In genomic region chr13:38025874-38026273, GRCm38 (mm10) we compare ENCODE assay signal across 10 mouse cellular contexts. TPM values are rescaled to one million over a fixed set of nuclear protein-coding genes. Genes with fewer than 3 reads are reported as not detected.
DNase-seq lines count a peak whose midpoint lies in the region; ATAC-seq and TF ChIP-seq lines count a peak whose summit lies in the region.
"Had no signal": no experiment of that assay in that cellular context is flagged by ENCODE, and none has a peak within 500 bp of the region (broad histone marks: within the 10 kb centered on the region; RNA-seq: fewer than 3 reads in every experiment).

No protein-coding gene starts in this region.

- no peak overlapping the region for H3K27ac ChIP-seq in liver, postnatal 0 days (ENCODE audit: low read depth)
- no peak overlapping the region for H3K27ac ChIP-seq in cerebellum, adult 2 months (ENCODE audit: insufficient read depth, low read length)

- no peak overlapping the region for H3K9ac ChIP-seq in liver, postnatal 0 days (replicated peaks)

- H3K36me3 ChIP-seq in liver, postnatal 0 days (replicated peaks; ENCODE audit: insufficient read depth, low read length) = no peaks in the 10 kb centered on the region

- H3K4me3 ChIP-seq in lung, adult 2 months (replicated peaks; ENCODE audit: extremely low read depth, low read depth, low read length) = no peak overlapping the region
- no peak overlapping the region for H3K4me3 ChIP-seq in liver, postnatal 0 days (ENCODE audit: low read depth, low read length)
- H3K4me3 ChIP-seq in cerebellum, adult 2 months (replicated peaks; ENCODE audit: insufficient read depth, low read depth, low read length) = no peak overlapping the region
- H3K4me3 ChIP-seq: erythroblast, embryonic 14.5 days had no signal

- TF ChIP-seq CTCF in lung, adult 2 months (IDR thresholded peaks at IDR 0.05; ENCODE audit: insufficient read depth, low read length) = peak; percentile 21; the same call in 1 of the 2 replicates
- TF ChIP-seq CTCF in liver, postnatal 0 days (IDR thresholded peaks at IDR 0.05; ENCODE audit: low read depth) = peak; percentile 54
- TF ChIP-seq CTCF in cerebellum, adult 2 months (IDR thresholded peaks at IDR 0.05; ENCODE audit: borderline replicate concordance, insufficient read depth, low read depth, low read length) = no peak; the same call in 1 of the 2 replicates

- H3K27me3 ChIP-seq in liver, postnatal 0 days (ENCODE audit: insufficient read depth, low read length) = no peaks in the 10 kb centered on the region
- H3K27me3 ChIP-seq in cerebellum, adult 2 months (ENCODE audit: control insufficient read depth, insufficient read depth, low read length) = no peaks in the 10 kb centered on the region

- H3K4me1 ChIP-seq in lung, adult 2 months (ENCODE audit: control insufficient read depth, insufficient read depth, low read length) = no peaks in the 10 kb centered on the region
- H3K4me1 ChIP-seq in liver, postnatal 0 days (ENCODE audit: insufficient read depth) = no peaks in the 10 kb centered on the region; the same call in 1 of the 2 replicates
- no peaks in the 10 kb centered on the region for H3K4me1 ChIP-seq in cerebellum, adult 2 months (ENCODE audit: control insufficient read depth, insufficient read depth, low read length)

- TF ChIP-seq POLR2A in lung, adult 2 months (IDR thresholded peaks at IDR 0.05; ENCODE audit: borderline replicate concordance, extremely low read depth, low read depth, low read length) = no peak
- no peak for TF ChIP-seq POLR2A in cerebellum, adult 2 months (IDR thresholded peaks at IDR 0.05; ENCODE audit: borderline replicate concordance, insufficient read depth, low read length)

- DNase-seq in embryo, embryonic 11 days = peak; percentile 12
- DNase-seq in embryo, embryonic 10 days (ENCODE audit: low spot score) = no peak
- DNase-seq in lung, adult 2 months = no peak
- DNase-seq in lung, postnatal 25 days (ENCODE audit: low spot score) = no peak
- peak; percentile 40 for DNase-seq in NIH3T3 (ENCODE audit: low read depth)
- DNase-seq in liver, postnatal 0 days = no peak
- no peak for DNase-seq in left cerebral cortex, postnatal 25 days (ENCODE audit: low spot score in 2 of 2)
- DNase-seq in cerebellum, adult 2 months = no peak
- DNase-seq: cerebellum, adult 9-11 months had no signal

- no peaks in the 10 kb centered on the region for H3K9me3 ChIP-seq in liver, postnatal 0 days (ENCODE audit: low read length)

- intact Hi-C loops in left cerebral cortex, postnatal 25 days (cut with DNase I) = no loop called here

- no peak overlapping the region for H3K4me2 ChIP-seq in liver, postnatal 0 days (ENCODE audit: low read depth, low read length)

- WGBS in lung, adult 2 months = 56% methylated on average over 4 of the region's 4 CpGs
- 70% methylated on average over 4 of the region's 4 CpGs for WGBS in liver, postnatal 0 days (ENCODE audit: insufficient replicate concordance)
- WGBS in cerebellum, adult 2 months = 42% methylated on average over 4 of the region's 4 CpGs

- ATAC-seq in liver, postnatal 0 days = no peak

- no peak for TF ChIP-seq EP300 in liver, postnatal 0 days (IDR thresholded peaks at IDR 0.05; ENCODE audit: low read depth)

RNA-seq across cellular contexts. Expression of gene Riok1, which starts 10.9 kb away (rescaled TPM):
- 15.5 and 16.7 TPM in 2 replicates for polyA plus RNA-seq in lung, adult 2 months (2012; rRNA removed)
- 13.4 and 14.6 TPM in 2 replicates for polyA plus RNA-seq in liver, postnatal 0 days (2015; fragmentation: Nextera tagmentation; extraction: Ambion mirVana)
- 10 to 100 TPM; 21.4 to 25.9 TPM for total RNA-seq in left cerebral cortex, postnatal 25 days (2021)
- 33.1 and 34.0 TPM in 2 replicates for polyA plus RNA-seq in cerebellum, adult 2 months (2012; rRNA removed)

RNA-seq across cellular contexts. Expression of gene Cage1, which starts 11.0 kb away (rescaled TPM):
- 0.05 and 0.33 TPM in 2 replicates for polyA plus RNA-seq in lung, adult 2 months (2012; rRNA removed)
- 0.69 and 0.76 TPM in 2 replicates for polyA plus RNA-seq in liver, postnatal 0 days (2015; fragmentation: Nextera tagmentation; extraction: Ambion mirVana)
- total RNA-seq in left cerebral cortex, postnatal 25 days (2021) = 1 to 10 TPM; 5.3 to 5.4 TPM
- 0.73 and 0.82 TPM in 2 replicates for polyA plus RNA-seq in cerebellum, adult 2 months (2012; rRNA removed)

RNA-seq across cellular contexts. Expression of gene Ssr1, which starts 31.9 kb away (rescaled TPM):
- polyA plus RNA-seq in lung, adult 2 months (2012; rRNA removed) = 7.7 and 13.8 TPM in 2 replicates
- polyA plus RNA-seq in liver, postnatal 0 days (2015; fragmentation: Nextera tagmentation; extraction: Ambion mirVana) = 48.9 and 55.1 TPM in 2 replicates
- 10 to 100 TPM; 89.9 to 90.9 TPM for total RNA-seq in left cerebral cortex, postnatal 25 days (2021)
- 27.7 and 29.7 TPM in 2 replicates for polyA plus RNA-seq in cerebellum, adult 2 months (2012; rRNA removed)

Comparison
In these comparisons a context has a peak if more than half of its experiments do, and no peak if none do; other contexts are left out.
1. DNase-seq: peak in embryo, embryonic 11 days (single experiment) and NIH3T3 (single experiment); none in embryo, embryonic 10 days (single experiment), lung, adult 2 months (single experiment), lung, postnatal 25 days (single experiment), liver, postnatal 0 days (single experiment), left cerebral cortex, postnatal 25 days (0 of 2) and cerebellum, adult 2 months (0 of 2).